Mouse (Mus musculus): ENCODE data around the gene Prr15.
A peak's percentile ranks its signal among the peaks of the same experiment; 100 is the strongest.

Prr15 gene

GRCm38 (mm10) chr6:54325246-54325885 lies at the start of gene Prr15:
Gene Prr15, plus strand, starts transcription at chr6:54325835.
- DNase-seq (ENCODE audit: inconsistent age in 2 of 2, low spot score in 1 of 2): no peak

DNA sequence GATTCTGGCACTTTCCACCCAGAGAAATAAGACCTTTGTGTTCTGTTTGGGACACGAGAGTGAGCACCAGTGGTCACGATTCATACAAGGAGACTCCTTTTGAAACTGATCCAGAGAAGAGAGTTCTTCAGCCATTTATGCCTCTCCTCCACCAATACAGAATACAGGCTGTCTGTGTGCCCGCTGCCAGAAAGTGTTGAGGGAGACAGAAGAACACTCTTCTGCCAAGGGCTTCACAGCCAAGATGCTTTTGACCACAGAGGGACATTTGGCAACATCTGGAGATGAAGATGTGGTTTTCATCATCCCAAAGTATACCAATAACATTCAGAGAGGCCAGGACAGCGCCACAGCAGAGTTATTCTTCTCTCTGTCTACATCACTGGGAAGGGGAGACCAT lies 48.4 kb upstream of the Prr15 start:
- DNase-seq (ENCODE audit: inconsistent age in 2 of 2, low spot score in 1 of 2): no peak

DNA sequence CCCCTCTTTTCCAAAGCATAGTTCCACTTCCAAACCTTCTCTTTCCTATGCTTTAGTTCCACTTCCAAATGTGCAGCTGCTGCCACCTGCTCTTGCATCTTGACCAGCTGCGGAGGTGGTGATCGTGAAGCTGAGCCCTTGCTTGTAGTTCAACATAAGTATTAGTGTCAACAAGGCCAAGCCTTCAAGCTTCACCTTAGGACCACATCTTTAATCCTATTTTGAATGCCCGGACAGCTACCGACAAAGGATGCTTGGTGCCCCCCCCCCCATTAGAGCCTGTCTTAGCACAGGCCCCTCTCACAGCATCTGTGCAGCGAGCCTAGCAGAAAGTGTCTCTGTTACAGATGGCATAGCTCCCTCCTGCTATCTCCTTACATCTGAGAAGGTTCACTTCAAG lies 47.8 kb upstream of the Prr15 start:
- DNase-seq (ENCODE audit: inconsistent age in 2 of 2, low spot score in 1 of 2): no peak

DNA sequence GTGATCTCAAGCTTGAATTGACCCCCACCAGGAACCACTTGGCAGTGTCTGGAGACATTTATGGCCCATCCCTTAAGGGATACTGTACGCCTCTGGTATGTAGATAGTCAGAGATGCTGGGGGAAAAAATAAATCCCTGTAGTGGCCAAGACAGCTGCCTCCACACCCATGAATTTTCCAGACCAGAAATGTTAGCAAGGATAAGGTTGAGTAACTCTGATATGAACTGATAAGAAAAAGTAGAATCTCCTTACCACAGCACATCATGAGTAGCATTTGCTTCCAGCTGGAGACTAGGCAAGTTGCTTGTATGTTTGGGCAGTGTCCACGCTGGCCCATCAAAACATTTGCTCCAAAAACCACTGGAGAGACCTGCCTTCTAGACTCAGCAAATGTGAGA lies 47.0 kb upstream of the Prr15 start:
- DNase-seq (ENCODE audit: inconsistent age in 2 of 2, low spot score in 1 of 2): no peak

GRCm38 (mm10) chr6:54279391-54279790 lies 46.2 kb upstream of the Prr15 start:
- DNase-seq (ENCODE audit: inconsistent age in 2 of 2, low spot score in 1 of 2): no peak

DNA sequence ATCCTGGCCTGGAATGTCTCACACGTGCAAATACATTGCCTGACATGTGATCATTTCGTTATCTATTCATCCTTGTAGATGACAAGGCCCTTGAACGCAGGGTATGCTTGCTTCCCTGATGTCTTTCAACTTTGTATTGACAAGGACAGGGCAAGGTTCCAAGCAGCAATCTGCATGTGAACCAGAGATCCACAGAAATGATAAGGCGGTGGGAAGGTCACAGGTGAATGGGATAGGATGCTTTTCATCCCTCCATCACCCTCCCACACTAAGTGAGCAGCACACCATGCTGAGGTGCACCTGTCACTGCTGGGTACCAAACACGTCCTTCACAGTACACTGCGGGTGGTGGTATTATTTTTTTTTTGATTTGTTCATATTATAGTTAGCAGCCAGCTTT lies 45.4 kb upstream of the Prr15 start:
- no peak for DNase-seq (ENCODE audit: inconsistent age in 2 of 2, low spot score in 1 of 2)

- no peak for DNase-seq (ENCODE audit: inconsistent age in 2 of 2, low spot score in 1 of 2)
Observed at GRCm38 (mm10) chr6:54283299-54283698, 42.3 kb upstream of the Prr15 start.

DNA sequence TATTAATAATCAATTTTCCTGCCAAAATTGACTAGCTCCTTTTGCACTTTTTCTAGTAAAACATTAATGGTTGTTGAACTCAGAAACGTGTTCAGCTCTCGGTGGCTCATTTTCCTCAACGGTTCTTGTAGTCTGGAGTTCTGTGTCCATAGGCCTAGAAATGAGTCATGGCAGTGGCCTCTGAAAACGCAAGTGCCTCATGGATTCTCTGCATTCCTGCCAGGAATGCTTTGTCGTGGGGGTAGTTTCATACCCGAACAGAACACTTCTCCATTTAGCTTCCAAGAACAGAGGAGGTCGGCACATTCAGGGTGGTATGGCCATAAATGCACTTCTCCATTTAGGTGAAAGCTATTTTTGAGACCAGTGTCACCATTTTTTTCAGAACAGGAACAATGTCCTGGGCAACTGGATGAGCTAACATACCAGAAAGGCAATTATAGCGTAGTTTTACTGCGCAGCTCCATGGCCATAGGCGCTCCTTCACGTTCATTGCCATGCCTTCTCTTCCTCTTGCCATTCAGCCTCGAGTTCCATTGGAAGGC lies 41.4 kb upstream of the Prr15 start:
- DNase-seq (ENCODE audit: inconsistent age in 2 of 2, low spot score in 1 of 2): peak; percentile 51 to 57

DNA sequence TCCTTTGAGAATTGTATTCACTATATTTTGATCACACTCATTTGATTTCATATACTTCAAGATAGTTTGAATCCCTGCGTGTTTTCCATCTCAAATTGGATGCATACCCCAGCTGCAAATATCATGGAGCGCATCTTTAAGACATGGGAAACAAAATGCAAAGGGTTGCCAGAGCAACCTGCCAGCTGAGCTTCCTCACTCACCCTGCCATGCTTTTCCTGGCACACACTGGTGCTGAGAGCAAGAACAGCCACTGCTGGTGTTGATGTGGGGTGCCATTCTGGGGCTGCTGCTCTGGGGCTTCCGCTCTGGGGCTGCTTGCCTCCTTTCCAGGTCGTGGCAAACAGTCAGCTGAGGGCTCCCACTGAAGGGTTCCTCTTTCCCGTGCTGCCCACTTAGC lies 38.8 kb upstream of the Prr15 start:
- no peak for DNase-seq (ENCODE audit: inconsistent age in 2 of 2, low spot score in 1 of 2)

DNA sequence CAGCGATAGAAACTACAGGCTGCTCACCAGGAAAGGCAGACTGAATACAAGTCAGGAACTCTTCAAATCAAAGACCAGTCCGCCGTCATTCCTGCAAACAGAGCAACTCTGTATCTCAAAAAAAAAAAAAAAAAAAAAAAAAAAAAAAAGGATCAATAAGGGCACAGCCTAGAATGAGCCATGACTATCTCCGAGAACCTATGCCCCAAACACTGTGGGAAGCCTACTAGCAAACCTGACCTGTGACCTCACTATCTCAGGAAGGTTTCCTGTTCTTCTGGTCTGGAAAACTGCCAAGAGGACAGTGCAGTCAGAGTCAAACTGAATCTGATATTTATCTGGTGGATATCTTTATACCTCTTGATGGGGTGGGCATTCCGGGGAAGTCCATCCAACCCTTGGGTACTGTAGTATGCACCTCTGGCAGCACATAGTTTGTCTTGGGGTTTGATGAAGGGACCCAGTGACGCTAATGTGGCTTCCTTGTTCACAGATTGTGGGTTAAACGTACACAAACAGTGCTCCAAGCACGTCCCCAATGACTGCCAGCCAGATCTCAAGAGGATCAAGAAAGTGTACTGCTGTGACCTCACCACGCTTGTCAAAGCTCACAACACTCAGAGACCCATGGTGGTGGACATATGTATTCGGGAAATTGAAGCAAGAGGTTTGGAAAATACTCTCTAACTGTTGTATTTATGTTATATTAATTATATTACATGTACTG lies 35.7 kb upstream of the Prr15 start:
- DNase-seq (ENCODE audit: inconsistent age in 2 of 2, low spot score in 1 of 2): peak in 1 of 2 experiments; percentile 34

DNA sequence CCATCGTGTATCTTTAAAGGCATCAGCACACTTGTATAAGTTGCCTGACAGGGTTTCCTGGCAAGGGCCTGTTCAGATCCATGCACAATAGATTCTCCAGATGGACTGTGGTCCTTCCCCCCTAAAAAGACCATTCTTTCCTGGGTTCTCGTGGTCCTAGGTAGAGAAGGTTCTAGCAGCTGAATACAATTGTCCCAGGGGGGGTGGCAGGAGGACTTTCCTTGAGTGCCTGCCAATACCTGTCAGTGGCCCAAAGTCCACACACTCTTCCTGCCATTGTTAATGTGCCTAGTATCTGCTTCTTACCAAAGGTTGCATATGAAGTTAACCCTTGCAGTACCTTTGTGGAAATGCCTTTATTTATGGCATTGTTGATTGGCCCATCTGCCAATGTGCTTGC lies 28.4 kb upstream of the Prr15 start:
- DNase-seq (ENCODE audit: inconsistent age in 2 of 2, low spot score in 1 of 2): no peak

DNA sequence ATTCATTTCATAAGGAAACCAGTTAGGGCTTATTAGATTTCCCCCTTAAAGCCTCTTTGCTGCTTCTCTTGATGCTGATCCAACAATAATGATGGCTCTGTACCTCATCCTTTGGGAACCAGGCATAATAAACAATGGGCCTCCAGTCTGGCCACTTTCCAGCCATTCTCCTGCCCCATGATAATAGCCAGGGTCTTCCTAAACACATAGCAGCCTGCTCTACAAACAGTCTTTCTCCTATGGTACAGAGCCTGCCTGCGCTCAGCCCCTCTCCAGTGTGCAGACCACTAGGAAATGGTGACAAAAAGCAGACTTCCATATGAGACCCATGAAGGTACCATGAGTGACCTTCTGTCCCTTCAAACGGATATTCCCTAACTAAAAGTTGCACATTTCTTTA lies 26.2 kb upstream of the Prr15 start:
- no peak for DNase-seq (ENCODE audit: inconsistent age in 2 of 2, low spot score in 1 of 2)

GRCm38 (mm10) chr6:54305777-54306176 lies 19.9 kb upstream of the Prr15 start:
- no peak for DNase-seq (ENCODE audit: inconsistent age in 2 of 2, low spot score in 1 of 2)

- no peak for DNase-seq (ENCODE audit: inconsistent age in 2 of 2, low spot score in 1 of 2)
Observed at GRCm38 (mm10) chr6:54313071-54313470, 12.6 kb upstream of the Prr15 start.

DNA sequence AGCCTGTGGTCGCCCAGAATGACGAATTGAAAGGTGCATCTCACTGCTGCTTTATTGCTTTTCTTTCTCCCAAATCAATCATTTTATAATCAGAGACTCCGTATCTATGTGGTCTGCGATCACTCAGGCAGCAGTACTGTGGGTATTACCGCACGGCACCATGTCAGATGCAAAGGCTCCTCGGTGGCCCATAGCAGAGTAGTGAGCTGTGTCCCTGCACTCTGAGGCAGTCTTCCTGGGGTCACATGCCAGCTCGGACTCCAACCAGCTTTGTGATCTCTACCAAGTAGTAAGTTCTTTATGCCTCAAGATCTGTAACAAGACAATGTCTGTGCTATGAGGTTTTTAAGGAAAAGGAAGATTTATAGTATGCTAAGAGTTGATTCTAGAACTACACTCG lies 7.0 kb upstream of the Prr15 start:
- DNase-seq (ENCODE audit: inconsistent age in 2 of 2, low spot score in 1 of 2): no peak

DNA sequence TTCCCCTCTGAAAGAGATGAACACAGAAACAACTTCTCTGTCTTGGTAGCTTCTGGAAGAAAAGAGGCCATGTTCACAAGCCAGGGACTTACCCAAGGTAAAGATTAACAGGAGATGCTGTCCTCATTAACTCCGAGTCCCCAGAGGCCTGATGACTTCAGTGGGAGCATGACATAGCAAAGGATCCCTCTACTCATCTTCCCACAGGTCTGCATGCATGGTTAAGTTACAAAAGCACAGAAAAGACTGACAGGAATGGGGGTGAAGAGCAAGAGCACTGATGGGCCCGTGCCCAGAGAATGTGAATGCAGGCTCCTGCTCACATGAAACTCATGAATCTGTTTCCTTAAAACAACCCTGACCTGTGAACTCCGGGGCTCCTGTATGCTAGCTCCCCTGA lies 6.4 kb upstream of the Prr15 start:
- no peak for DNase-seq (ENCODE audit: inconsistent age in 2 of 2, low spot score in 1 of 2)

- no peak for DNase-seq (ENCODE audit: inconsistent age in 2 of 2, low spot score in 1 of 2)
Observed at GRCm38 (mm10) chr6:54320236-54320635, 5.4 kb upstream of the Prr15 start.

DNA sequence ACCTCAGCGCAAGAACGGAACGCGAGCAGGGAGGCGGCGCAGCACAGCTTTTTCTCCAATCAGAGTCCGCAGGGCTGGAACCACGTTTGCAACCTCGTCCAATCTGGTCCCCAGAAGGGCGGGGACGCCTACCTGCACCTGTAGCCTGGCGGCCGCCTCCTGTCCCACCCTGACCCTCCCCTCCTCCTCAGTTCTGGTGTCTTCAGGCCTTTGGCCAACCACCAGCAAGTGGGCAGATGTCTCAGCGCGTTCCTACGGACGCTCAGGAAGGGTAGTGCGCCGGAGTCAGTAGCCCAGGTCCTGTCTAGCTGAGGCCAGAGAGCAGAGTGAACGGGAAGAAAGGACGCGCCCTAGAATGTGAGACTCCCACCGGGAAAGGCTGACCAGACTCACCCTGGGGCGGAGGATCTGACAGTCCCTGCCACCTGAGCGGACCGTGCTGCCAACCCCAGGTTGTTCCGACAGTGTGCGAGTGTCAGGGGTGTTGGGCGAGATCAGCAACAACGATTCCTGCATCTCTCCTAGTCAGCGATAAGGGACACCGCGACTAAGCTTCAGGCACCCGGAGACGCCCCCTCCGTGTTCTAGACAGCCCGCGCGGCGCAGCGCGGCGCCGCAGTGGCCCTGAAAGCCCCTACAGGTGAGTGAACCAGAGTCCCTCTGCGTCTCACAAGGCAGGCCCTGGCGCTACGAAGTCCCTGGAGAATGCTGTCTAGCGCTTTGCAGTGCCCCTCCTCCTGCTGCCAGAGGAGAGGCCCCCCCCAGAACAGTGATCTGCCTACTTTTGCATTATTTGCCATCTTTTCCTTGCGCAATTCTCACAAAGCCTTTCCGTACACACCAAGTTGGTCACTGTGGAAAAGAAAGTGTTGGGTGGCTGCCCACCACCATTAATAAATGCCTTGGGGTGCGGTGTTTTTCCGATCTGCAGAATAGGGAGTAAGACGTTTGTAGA lies 1.3 kb downstream of the Prr15 start:
- peak; percentile 83 to 85 for DNase-seq (ENCODE audit: inconsistent age in 2 of 2, low spot score in 1 of 2)

- DNase-seq (ENCODE audit: inconsistent age in 2 of 2, low spot score in 1 of 2): peak; percentile 84 to 88
Observed at GRCm38 (mm10) chr6:54327626-54328003, 2.0 kb downstream of the Prr15 start.

GRCm38 (mm10) chr6:54328783-54329182 lies 3.1 kb downstream of the Prr15 start:
- no peak for DNase-seq (ENCODE audit: inconsistent age in 2 of 2, low spot score in 1 of 2)

DNA sequence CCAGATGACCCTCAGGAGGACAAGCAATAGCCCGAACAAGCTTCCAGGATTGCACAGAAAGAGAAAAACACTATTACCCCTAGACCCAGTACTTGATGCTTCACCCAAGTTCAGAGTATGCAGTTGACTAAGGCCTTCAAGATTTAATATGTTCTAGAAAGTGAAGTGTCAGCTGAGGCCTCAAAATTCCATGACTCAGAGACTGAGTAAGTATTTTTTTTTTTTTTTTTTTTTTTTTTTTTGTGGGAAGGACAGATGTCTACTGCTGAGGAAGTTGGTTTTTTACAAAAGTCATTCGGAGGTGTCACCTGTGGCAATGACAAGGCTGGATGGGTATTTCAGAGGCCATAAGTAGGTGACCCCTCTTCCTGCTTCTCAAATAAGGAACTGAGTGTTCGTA lies 4.0 kb downstream of the Prr15 start:
- no peak for DNase-seq (ENCODE audit: inconsistent age in 2 of 2, low spot score in 1 of 2)

DNA sequence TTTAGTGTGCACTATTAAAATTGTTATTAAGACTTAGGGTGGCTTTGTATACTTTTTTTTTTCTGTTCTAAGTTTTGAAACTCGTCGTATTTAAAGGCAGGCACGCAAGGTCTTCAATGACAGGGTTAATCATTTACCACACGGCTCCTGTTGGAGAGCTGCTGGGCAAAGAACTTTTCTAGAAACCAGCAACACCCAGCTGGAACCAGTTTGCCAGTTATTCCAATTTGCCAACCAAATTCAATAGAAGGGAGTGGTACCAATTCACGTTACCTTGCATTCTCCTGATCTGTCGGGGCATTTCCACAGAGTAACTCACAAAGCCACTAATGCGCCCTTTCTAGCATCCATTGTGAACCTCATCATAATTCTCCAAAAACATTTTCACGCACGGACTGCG lies 4.5 kb downstream of the Prr15 start:
- no peak for DNase-seq (ENCODE audit: inconsistent age in 2 of 2, low spot score in 1 of 2)

Data from adrenal gland, adult (tissue).